Mouse (Mus musculus): ENCODE measurements around the gene Gngt2. TPM values are rescaled to one million over a fixed set of nuclear protein-coding genes. Genes with fewer than 3 reads are reported as not detected.
"Not testable (repeated sequence)": the region's sequence is repeated elsewhere in the genome, so short reads cannot be mapped to it uniquely, and the experiment has no call there.

Gngt2 gene
- polyA plus RNA-seq, 1 experiment from 2014 or later, result 9.8 TPM

DNA sequence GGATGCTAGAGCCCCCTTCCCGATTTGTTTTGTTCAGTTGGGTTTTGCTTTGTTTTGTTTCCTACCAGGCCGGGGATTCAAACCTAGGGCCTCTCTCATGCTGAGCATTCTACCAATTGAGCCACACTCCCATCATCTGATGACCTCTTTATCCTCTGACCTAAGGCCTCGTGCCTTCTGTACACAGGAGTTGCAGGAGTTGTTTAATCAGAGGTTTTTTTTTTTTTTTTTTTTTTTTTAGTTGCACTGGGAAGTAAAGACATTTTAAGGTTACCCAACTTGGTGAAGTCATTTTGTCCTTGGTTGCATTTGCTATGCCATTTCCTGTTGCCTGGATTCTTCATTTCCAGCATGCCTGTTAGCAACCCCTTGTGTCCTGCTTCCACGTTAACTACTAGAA, 32.4 kb downstream of the Gngt2 start:
- no peak for ATAC-seq (ENCODE audit: insufficient number of reproducible peaks, low FRiP score, low TSS enrichment, low read depth)

DNA sequence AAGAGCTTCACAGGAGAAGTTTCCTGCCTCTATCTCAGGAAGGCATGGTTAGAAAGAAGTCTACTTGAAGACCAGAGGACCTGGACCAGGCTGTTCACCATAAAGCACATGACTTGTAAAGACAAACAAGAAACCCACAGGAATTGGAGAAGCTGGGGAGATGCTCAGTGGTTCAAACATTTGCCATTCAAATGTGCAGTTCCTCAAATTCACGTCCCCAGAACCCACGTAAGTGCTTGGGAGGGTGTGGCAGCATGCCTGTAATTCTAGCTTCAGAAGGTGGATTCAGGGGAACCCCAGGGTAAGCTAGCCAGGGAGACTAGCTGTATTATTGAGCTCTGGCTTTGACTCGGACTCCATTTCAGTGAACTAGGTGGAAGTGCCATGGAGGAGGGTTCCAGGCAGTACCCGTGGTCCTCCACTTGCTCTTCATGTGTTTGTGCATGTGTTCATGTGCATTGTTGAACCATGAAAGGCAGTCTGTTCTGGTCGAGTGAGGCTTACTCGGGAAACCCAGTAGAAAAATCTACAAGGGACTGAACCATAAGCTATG, 33.0 kb downstream of the Gngt2 start:
- DNase-seq (ENCODE audit: low spot score) (no peak), ATAC-seq (ENCODE audit: insufficient number of reproducible peaks, low FRiP score, low TSS enrichment, low read depth) (no peak)
- H3K9me3 ChIP-seq (ENCODE audit: control insufficient read depth, low read length), result no peaks in the 10 kb centered on the region
- WGBS, result 74% methylated on average over 6 of the region's 6 CpGs
- no peak overlapping the region for H3K9ac ChIP-seq (ENCODE audit: low read length)
- H3K4me3 ChIP-seq (ENCODE audit: low read depth, low read length), result no peak overlapping the region
- H3K27me3 ChIP-seq (ENCODE audit: control insufficient read depth, insufficient read depth, low read length), result no peaks in the 10 kb centered on the region
- H3K4me2 ChIP-seq (ENCODE audit: low read depth, severe bottlenecking), result no peak overlapping the region
- no peaks in the 10 kb centered on the region for H3K4me1 ChIP-seq (ENCODE audit: control insufficient read depth, insufficient read depth, low read length)
- H3K27ac ChIP-seq (replicated peaks; ENCODE audit: low read depth, low read length), result no peak overlapping the region
- no peaks in the 10 kb centered on the region for H3K36me3 ChIP-seq (ENCODE audit: control insufficient read depth, insufficient read depth, low read length)

More for the DNA sequence above, 32.4 kb downstream of the Gngt2 start:
- Histone ChIP-seq H3K27me3 (ENCODE audit: control insufficient read depth, insufficient read depth, low read length) (no peaks in the 10 kb centered on the region), H3K4me3 (ENCODE audit: low read depth, low read length) (no peak overlapping the region), H3K36me3 (ENCODE audit: control insufficient read depth, insufficient read depth, low read length) (no peaks in the 10 kb centered on the region), H3K4me2 (ENCODE audit: low read depth, severe bottlenecking) (no peak overlapping the region), H3K27ac (replicated peaks; ENCODE audit: low read depth, low read length) (no peak overlapping the region), H3K4me1 (ENCODE audit: control insufficient read depth, insufficient read depth, low read length) (no peaks in the 10 kb centered on the region), H3K9me3 (ENCODE audit: control insufficient read depth, low read length) (no peaks in the 10 kb centered on the region), H3K9ac (ENCODE audit: low read length) (no peak overlapping the region)
- 78% methylated on average over 4 of the region's 4 CpGs for WGBS
- no peak for DNase-seq (ENCODE audit: low spot score)

DNA sequence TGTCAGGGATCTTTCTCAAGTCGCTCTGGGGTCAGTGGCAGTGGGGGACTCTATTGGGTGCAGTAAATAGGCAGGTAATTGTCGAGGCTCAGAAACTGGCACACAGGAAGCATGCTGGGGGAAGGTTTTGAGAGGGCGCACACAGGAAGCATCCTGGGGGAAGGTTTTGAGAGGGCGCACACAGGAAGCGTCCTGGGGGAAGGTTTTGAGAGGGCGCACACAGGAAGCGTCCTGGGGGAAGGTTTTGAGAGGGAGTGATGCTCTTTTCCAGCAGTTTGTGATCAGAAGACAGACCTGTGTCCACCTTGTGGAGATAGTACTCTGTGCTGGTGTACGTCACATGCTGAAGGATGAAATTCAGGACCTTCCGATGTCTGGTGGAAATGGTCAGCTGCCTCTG, 38.8 kb downstream of the Gngt2 start:
- no peak overlapping the region for H3K4me3 ChIP-seq (ENCODE audit: low read depth, low read length)
- DNase-seq (ENCODE audit: low spot score), result peak; percentile 29
- no peaks in the 10 kb centered on the region for H3K9me3 ChIP-seq (ENCODE audit: control insufficient read depth, low read length)
- WGBS, result 29% methylated on average over 9 of the region's 9 CpGs
- ATAC-seq (ENCODE audit: insufficient number of reproducible peaks, low FRiP score, low TSS enrichment, low read depth), result no peak
- H3K4me1 ChIP-seq (ENCODE audit: control insufficient read depth, insufficient read depth, low read length), result no peaks in the 10 kb centered on the region
- H3K27ac ChIP-seq (replicated peaks; ENCODE audit: low read depth, low read length), result no peak overlapping the region
- H3K27me3 ChIP-seq (ENCODE audit: control insufficient read depth, insufficient read depth, low read length), result no peaks in the 10 kb centered on the region
- H3K36me3 ChIP-seq (ENCODE audit: control insufficient read depth, insufficient read depth, low read length), result no peaks in the 10 kb centered on the region
- peak overlapping the region; percentile 37; the same call in 1 of the 2 replicates for H3K9ac ChIP-seq (ENCODE audit: low read length)
- no peak overlapping the region for H3K4me2 ChIP-seq (ENCODE audit: low read depth, severe bottlenecking)

DNA sequence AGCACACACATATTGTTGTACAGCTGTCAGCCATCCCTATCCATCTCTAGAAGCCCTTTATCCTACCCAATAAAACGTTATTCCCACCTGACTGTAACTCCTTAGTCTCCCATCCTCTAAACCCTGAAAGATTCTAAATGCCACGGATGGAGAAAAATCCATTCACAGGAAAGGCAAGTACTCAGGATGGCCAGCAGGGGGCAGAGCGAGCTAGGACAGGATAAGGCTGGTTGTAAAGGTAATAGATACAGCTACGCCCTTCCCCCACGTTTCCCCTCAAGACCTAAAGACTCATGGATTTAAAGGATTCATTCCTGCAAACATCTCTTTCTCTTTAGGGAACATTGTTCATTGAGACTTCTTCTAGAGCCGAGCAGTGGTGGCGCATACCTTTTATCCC, 39.3 kb downstream of the Gngt2 start:
- H3K4me2 ChIP-seq (ENCODE audit: low read depth, severe bottlenecking), result no peak overlapping the region
- H3K9ac ChIP-seq (ENCODE audit: low read length), result peak overlapping the region; percentile 37; the same call in 1 of the 2 replicates
- DNase-seq (ENCODE audit: low spot score) (peak; percentile 86), ATAC-seq (ENCODE audit: insufficient number of reproducible peaks, low FRiP score, low TSS enrichment, low read depth) (no peak)
- H3K27ac ChIP-seq (replicated peaks; ENCODE audit: low read depth, low read length), result no peak overlapping the region
- no peaks in the 10 kb centered on the region for H3K36me3 ChIP-seq (ENCODE audit: control insufficient read depth, insufficient read depth, low read length)
- H3K4me3 ChIP-seq (ENCODE audit: low read depth, low read length), result no peak overlapping the region
- no peaks in the 10 kb centered on the region for H3K4me1 ChIP-seq (ENCODE audit: control insufficient read depth, insufficient read depth, low read length)
- H3K27me3 ChIP-seq (ENCODE audit: control insufficient read depth, insufficient read depth, low read length), result no peaks in the 10 kb centered on the region
- 23% methylated on average over 7 of the region's 7 CpGs for WGBS
- no peaks in the 10 kb centered on the region for H3K9me3 ChIP-seq (ENCODE audit: control insufficient read depth, low read length)

DNA sequence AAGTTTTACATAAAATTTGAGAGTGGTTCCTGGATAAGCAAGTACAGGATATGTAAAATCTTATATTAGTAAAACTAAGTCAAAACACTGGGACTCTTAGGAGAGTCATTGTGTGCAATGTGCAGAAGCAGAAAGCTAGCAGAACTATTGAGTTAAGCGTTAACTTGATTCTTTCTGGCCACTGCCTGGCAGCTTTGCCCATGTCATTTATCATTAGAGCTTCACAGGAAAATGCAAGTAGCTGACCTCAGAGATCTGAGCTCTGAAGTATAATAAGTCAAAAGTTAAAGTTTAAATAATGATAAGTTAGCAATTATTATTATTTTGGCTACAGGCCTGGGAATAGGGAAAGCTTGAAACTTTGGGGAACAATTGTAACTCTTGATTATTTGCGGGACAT, 42.8 kb downstream of the Gngt2 start:
- H3K4me2 ChIP-seq (ENCODE audit: low read depth, severe bottlenecking); H3K27ac ChIP-seq (replicated peaks; ENCODE audit: low read depth, low read length); H3K4me1 ChIP-seq (ENCODE audit: control insufficient read depth, insufficient read depth, low read length); H3K9ac ChIP-seq (ENCODE audit: low read length); ATAC-seq (ENCODE audit: insufficient number of reproducible peaks, low FRiP score, low TSS enrichment, low read depth); H3K36me3 ChIP-seq (ENCODE audit: control insufficient read depth, insufficient read depth, low read length); H3K27me3 ChIP-seq (ENCODE audit: control insufficient read depth, insufficient read depth, low read length); H3K4me3 ChIP-seq (ENCODE audit: low read depth, low read length); DNase-seq (ENCODE audit: low spot score); H3K9me3 ChIP-seq (ENCODE audit: control insufficient read depth, low read length): not testable (repeated sequence)
- 78% methylated on average over 2 of the region's 2 CpGs for WGBS

DNA sequence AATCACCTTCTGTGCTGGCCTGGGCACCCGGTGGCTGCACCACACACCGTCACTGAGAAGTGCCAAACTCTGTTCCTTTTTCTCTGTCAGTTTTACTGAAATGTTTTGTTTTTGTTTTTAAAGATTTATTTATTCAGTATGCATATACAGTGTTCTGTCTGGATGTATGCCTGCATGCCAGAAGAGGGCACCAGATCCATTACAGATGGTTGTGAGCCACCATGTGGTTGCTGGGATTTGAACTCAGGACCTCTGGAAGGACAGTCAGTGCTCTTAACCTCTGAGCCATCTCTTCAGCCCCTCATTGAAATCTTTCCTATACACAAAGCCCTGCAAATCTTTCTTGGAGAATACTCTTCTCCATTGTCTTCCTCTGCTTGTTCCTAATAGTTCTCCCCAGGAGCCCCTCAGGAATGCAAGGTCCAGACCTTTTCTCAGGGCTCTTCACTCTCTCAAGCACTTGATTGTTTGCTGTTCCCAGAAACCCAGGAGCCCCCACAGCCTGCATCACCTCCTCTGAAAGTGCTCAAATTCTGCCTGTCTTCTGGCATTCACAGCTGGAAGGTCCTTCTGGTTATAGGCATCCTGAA, 53.5 kb downstream of the Gngt2 start:
- ATAC-seq (ENCODE audit: insufficient number of reproducible peaks, low FRiP score, low TSS enrichment, low read depth), result no peak
- 78% methylated on average over 2 of the region's 2 CpGs for WGBS

More for the DNA sequence above, 53.5 kb downstream of the Gngt2 start:
- H3K9me3 ChIP-seq (ENCODE audit: control insufficient read depth, low read length), result no peaks in the 10 kb centered on the region
- no peaks in the 10 kb centered on the region for H3K36me3 ChIP-seq (ENCODE audit: control insufficient read depth, insufficient read depth, low read length)
- no peak overlapping the region for H3K4me3 ChIP-seq (ENCODE audit: low read depth, low read length)
- H3K9ac ChIP-seq (ENCODE audit: low read length), result no peak overlapping the region
- H3K4me2 ChIP-seq (ENCODE audit: low read depth, severe bottlenecking), result no peak overlapping the region
- no peak overlapping the region for H3K27ac ChIP-seq (replicated peaks; ENCODE audit: low read depth, low read length)
- no peaks in the 10 kb centered on the region for H3K4me1 ChIP-seq (ENCODE audit: control insufficient read depth, insufficient read depth, low read length)
- H3K27me3 ChIP-seq (ENCODE audit: control insufficient read depth, insufficient read depth, low read length), result no peaks in the 10 kb centered on the region
- no peak for DNase-seq (ENCODE audit: low spot score)

Other genes starting within 250 kb of the Gngt2 start
- gene Ngfr, start 249.5 kb upstream of the Gngt2 start, polyA plus RNA-seq (2014; fragmentation: Nextera tagmentation; extraction: Ambion mirVana), result 12.4 and 13.4 TPM in 2 replicates
- 240 and 256 TPM in 2 replicates for gene Phb, start 170.3 kb upstream of the Gngt2 start, polyA plus RNA-seq (2014; fragmentation: Nextera tagmentation; extraction: Ambion mirVana)
- gene Zfp652, start 124.5 kb upstream of the Gngt2 start, polyA plus RNA-seq (2014; fragmentation: Nextera tagmentation; extraction: Ambion mirVana), result 11.7 and 13.7 TPM in 2 replicates
- gene B130006D01Rik, start 113.6 kb upstream of the Gngt2 start, polyA plus RNA-seq (2014; fragmentation: Nextera tagmentation; extraction: Ambion mirVana), result 1.5 and 1.8 TPM in 2 replicates
- gene Phospho1, start 12.7 kb upstream of the Gngt2 start, polyA plus RNA-seq (2014; fragmentation: Nextera tagmentation; extraction: Ambion mirVana), result 0.60 TPM in 1 of 2 replicates, not detected in the other
- 1.4 and 2.8 TPM in 2 replicates for gene Abi3, start 5.3 kb downstream of the Gngt2 start, polyA plus RNA-seq (2014; fragmentation: Nextera tagmentation; extraction: Ambion mirVana)
- gene B4galnt2, start 77.7 kb downstream of the Gngt2 start, polyA plus RNA-seq (2014; fragmentation: Nextera tagmentation; extraction: Ambion mirVana), result not detected in 2 replicates
- gene Igf2bp1, start 168.7 kb downstream of the Gngt2 start, polyA plus RNA-seq (2014; fragmentation: Nextera tagmentation; extraction: Ambion mirVana), result 106 and 116 TPM in 2 replicates
- gene Gip, start 187.3 kb downstream of the Gngt2 start, polyA plus RNA-seq (2014; fragmentation: Nextera tagmentation; extraction: Ambion mirVana), result not detected in 2 replicates
- 38.3 and 39.1 TPM in 2 replicates for gene Snf8, start 197.7 kb downstream of the Gngt2 start, polyA plus RNA-seq (2014; fragmentation: Nextera tagmentation; extraction: Ambion mirVana)
- 31.1 and 35.4 TPM in 2 replicates for gene Ube2z, start 228.2 kb downstream of the Gngt2 start, polyA plus RNA-seq (2014; fragmentation: Nextera tagmentation; extraction: Ambion mirVana)
- gene Atp5g1, start 238.5 kb downstream of the Gngt2 start, polyA plus RNA-seq (2014; fragmentation: Nextera tagmentation; extraction: Ambion mirVana), result 530 and 535 TPM in 2 replicates

Measured in limb, embryonic 11.5 days (tissue).